20 mouse cellular contexts compared by ENCODE assay signal in the genomic region with DNA sequence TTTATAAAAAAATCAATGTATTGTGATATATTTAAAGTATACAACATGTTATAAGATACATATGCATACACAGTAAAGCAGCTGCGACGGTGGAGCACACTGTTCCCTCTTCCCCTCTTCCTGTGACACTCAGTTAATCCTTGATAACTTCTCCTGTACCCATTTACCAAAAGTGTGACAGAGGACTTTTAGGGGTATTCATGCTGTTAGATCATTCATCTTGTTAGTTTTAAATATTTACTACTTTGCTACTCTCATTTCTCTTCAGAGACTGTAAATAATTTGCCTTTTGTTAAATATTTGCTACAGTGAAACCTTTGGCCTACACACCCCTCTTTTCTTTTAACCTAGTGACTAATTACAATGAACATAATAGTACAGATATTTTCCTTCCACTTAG. TPM values are rescaled to one million over a fixed set of nuclear protein-coding genes. Genes with fewer than 3 reads are reported as not detected.
"Had no signal": no experiment of that assay in that cellular context is flagged by ENCODE, and none has a peak within 500 bp of the region (broad histone marks: within the 10 kb centered on the region; RNA-seq: fewer than 3 reads in every experiment).

No protein-coding gene starts in this region.

- ATAC-seq: intestine, postnatal 0 days; liver, embryonic 12.5 days had no signal

- H3K9me3 ChIP-seq: limb, embryonic 10.5 days; limb, embryonic 13.5 days; liver, embryonic 12.5 days; liver, embryonic 15.5 days had no signal

- H3K4me2 ChIP-seq: limb, embryonic 13.5 days; liver, embryonic 12.5 days; liver, embryonic 15.5 days; midbrain, embryonic 11.5 days had no signal

- H3K27ac ChIP-seq: limb, embryonic 10.5 days; limb, embryonic 13.5 days; liver, embryonic 12.5 days; liver, embryonic 15.5 days had no signal

- DNase-seq: lung, adult 2 months; lung, postnatal 14 days; lung, postnatal 4 days; midbrain, embryonic 14.5 days; thymus, adult 18-20 months had no signal

- H3K9ac ChIP-seq: limb, embryonic 13.5 days; liver, embryonic 12.5 days; liver, embryonic 15.5 days had no signal

- H3K36me3 ChIP-seq: limb, embryonic 10.5 days; liver, embryonic 12.5 days; liver, embryonic 15.5 days had no signal

- H3K27me3 ChIP-seq: limb, embryonic 13.5 days; liver, embryonic 12.5 days; liver, embryonic 15.5 days had no signal

- H3K4me3 ChIP-seq: limb, embryonic 10.5 days; limb, embryonic 13.5 days; liver, embryonic 12.5 days; liver, embryonic 15.5 days had no signal

- H3K4me1 ChIP-seq: limb, embryonic 10.5 days; limb, embryonic 13.5 days; liver, embryonic 12.5 days; liver, embryonic 15.5 days had no signal

RNA-seq across cellular contexts. Expression of gene Hykk, which starts 15.3 kb away (rescaled TPM):
- total RNA-seq: megakaryocyte-erythroid progenitor cell, adult 5-6 weeks had no signal

RNA-seq across cellular contexts. Expression of gene AY074887, which starts 18.4 kb away (rescaled TPM):
- total RNA-seq: layer of hippocampus, adult 18-20 months; layer of hippocampus, postnatal 14 days; left cerebral cortex, adult 18-20 months; left cerebral cortex, postnatal 25 days; megakaryocyte-erythroid progenitor cell, adult 5-6 weeks; midbrain, postnatal 0 days had no signal
- polyA plus RNA-seq: lung, adult 2 months; small intestine, adult 2 months; spleen, adult 2 months had no signal

RNA-seq across cellular contexts. Expression of gene Chrna5, which starts 48.3 kb away (rescaled TPM):
- total RNA-seq: megakaryocyte progenitor cell, adult 5-6 weeks; megakaryocyte-erythroid progenitor cell, adult 5-6 weeks had no signal
- polyA plus RNA-seq: lung, adult 2 months; spleen, adult 2 months had no signal
